Mouse (Mus musculus) T-helper 2 cell (primary cell): ENCODE data around the gene Col4a2.

Experiments
- in situ Hi-C: fragments of 300-600 bp; cut with MboI, MseI; formaldehyde crosslinking; loops from one replicate; pipeline ENCODE4 v1.15.1; 2025; ENCODE audit warnings: high pct_unique_total_duplicates

Col4a2 gene

GRCm38 (mm10) chr8:11357921-11358436, 45.4 kb downstream of the Col4a2 start:
- in situ Hi-C loops: no loop called here

DNA sequence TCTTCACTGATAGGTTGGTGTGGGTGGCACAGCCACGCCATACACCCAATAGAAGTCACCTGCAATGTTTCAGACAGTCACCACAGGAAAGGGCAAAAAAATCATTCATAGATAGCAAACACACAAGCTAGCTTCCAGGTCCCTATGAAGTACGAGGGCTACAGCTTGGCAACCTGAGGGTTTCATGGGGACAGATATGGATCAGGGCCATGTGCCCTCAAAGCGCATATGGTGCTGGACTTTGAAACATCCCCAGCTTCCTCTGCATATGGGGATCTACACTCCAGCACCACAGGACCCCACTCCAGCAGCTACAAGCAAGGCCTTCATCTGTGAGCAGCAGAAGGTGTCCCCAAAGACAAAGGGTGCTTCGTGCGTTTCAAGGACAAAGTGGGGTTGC, 47.2 kb downstream of the Col4a2 start:
- in situ Hi-C loops: no loop called here

- in situ Hi-C loops: no loop called here
These were observed 49.1 kb downstream of the Col4a2 start for GRCm38 (mm10) chr8:11361546-11362277.

DNA sequence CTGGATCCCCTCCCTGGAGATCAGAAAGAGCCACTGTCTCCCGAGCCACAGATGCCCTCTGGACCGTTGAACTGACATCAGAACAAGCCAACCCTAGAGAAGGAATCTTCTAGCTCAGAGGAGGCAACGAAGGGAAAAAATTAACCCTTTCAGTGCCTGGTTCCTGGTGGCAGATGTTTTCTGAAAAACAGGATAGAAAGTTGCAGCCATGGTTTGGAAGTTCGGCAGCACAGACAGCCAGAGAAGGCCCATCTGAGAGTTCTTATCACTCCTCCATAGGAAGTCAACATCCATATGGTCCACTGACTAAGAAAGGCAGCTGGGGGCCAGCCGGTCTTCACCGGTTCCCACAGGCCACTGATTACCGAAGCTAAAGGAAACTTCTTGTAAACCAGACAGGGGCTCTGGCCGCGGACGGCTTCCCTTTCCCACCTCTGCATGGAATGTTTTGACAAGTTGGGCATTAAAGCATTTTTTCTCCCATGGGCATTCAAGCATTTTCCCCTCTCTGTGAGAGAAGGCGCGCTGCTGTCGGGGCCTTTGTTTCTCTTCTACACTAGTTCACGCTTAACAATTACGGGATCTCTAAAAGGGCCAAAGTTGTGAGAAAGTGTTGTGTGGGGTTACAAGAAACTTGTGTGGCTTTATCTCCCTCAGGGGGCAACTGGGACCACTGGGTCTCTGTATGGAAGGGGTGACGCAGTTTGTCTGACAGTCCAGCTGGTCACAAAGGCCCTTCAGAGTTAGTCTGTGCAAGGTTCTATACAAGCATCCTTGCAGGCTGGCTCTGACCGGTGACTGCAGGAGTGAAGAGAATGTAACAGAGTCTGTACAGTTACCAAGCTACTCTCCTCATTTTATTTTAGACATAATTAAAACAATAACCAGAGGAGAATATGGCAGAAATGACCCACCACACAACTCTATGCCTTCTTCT, 49.9 kb downstream of the Col4a2 start:
- in situ Hi-C loops: no loop called here

DNA sequence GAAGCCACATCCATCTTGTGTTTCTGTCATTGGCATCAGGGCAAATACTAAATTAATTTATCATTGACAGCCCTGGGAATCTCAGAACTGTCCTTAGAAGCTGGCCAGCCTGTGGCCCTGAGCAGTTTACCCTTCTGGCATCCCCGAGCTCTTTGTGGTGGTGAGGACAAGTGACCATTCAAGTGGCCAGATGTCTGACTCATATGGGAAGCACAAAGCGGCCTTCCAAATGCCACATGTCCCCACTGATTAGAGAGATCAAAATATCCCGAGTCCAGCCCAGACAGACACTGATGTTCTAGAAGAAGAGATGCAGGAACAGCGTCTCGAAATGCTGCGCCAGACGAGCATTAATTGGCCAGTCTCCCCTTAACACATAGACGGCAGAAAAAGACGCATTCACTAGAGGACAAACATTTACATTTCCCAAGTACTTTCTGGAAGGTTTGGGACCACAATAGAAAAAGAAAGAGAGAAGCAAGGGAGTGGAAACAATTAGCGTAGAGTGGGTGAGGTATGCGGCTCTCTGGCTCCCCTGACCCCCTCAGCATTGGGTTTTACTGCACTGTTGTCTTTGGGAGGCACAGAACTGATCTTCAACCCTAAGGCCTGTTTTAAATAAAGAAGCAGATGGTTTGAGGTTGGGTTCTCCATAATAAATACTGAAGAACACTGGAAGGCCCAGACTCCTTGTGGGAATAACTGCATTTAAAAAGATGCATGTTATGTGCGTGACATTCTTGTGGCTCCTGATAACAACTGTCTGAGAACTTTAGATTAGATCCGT, 50.9 kb downstream of the Col4a2 start:
- in situ Hi-C loops: no loop called here

GRCm38 (mm10) chr8:11366251-11366650, 53.6 kb downstream of the Col4a2 start:
- in situ Hi-C loops: no loop called here

DNA sequence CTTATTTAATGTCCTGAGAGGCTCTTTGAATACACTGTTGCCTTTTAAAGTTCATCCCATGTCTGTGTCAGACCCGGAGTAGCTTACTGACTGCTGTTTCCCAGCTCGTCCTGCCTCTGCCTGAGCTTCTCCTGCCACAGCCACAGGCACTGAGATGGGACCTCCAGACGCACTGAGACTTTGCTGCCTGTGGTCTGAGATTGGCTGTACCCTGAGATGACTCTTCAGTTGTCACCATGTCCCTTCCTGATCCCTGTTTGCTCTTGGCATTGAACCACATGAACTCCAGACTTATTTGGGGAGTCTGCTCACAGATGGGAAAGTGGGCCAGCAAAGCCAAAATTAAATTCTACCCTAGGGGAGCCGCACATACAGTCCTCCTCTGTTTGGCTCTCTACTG, 54.1 kb downstream of the Col4a2 start:
- in situ Hi-C loops: no loop called here

- in situ Hi-C loops: no loop called here
These were observed 55.1 kb downstream of the Col4a2 start for GRCm38 (mm10) chr8:11367670-11368069.

GRCm38 (mm10) chr8:11369526-11370203, 57.1 kb downstream of the Col4a2 start:
- in situ Hi-C loops: no loop called here

GRCm38 (mm10) chr8:11371347-11371746, 58.7 kb downstream of the Col4a2 start:
- in situ Hi-C loops: no loop called here

DNA sequence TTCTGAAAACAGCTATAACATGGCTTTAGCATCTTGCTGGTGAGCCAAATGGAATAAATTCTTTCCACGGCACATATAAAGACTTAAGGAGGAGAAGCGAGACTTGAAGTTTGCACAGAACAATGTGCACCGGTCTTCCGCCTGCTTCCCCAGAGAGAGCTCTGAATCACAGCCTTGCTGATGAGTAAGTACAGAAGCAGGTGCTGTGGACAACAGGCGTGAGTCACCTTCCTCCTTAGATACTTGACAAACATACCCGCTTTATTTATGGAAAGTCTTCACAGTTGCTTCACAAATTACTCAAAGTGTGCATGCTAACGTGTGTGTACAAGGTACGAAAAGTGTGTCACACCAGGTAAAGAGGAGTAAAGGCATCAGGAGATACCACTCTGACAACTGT, 59.5 kb downstream of the Col4a2 start:
- in situ Hi-C loops: no loop called here

DNA sequence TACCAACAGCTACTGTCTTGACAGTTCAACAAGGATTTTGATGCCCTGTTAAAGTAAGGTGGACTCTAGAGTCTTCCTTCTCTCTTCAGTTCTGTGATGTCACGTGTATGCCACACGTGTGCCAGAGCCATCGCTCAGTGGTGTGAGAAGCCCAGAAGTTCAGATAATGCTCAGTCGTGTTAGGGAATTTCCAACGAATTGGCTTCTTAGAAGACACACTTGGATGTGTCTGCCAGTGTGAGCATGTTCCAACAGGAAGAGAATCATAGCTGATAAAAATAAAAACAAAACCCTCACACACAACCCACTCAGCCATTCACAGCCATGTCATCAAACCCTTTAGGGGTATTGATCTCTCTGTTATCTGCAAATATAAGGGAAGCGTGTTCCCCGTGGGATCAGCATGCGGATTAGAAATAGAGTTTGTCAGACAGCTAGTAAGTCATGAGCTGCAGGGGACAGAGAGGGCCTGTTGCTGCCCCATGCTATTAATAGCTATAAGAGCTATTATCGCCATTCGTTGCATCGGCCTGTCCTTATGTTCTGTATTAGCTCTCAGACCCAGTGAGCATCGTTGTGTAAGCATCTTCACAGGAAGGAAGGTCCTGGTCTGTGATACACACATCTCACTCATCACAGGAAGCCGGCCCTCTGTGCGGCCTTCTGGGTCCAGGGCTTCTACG, 61.2 kb downstream of the Col4a2 start:
- in situ Hi-C loops: no loop called here

GRCm38 (mm10) chr8:11374326-11375076, 61.9 kb downstream of the Col4a2 start:
- in situ Hi-C loops: no loop called here

GRCm38 (mm10) chr8:11375749-11376438, 63.3 kb downstream of the Col4a2 start:
- in situ Hi-C loops: no loop called here

- in situ Hi-C loops: no loop called here
These were observed 65.0 kb downstream of the Col4a2 start for GRCm38 (mm10) chr8:11377391-11378210.

DNA sequence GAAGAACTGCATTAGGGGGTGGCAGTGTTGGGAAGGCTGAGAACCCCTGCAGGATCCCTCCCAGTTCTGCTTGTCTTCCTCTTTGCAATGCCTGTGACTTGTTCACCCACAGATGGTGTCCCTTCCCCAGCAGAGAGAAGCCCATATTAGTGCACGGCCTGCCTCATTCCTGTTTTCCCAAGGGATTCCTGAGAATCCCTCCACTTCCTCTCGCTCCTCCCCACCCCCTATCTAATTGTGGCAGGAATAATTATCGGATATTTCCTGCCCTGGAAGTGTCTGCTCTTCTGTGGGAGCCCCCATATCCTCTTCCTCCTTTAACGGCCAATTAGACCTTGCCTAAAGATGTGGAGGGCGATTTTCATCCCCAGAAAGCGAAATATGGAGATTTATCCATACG, 67.0 kb downstream of the Col4a2 start:
- in situ Hi-C loops: no loop called here

DNA sequence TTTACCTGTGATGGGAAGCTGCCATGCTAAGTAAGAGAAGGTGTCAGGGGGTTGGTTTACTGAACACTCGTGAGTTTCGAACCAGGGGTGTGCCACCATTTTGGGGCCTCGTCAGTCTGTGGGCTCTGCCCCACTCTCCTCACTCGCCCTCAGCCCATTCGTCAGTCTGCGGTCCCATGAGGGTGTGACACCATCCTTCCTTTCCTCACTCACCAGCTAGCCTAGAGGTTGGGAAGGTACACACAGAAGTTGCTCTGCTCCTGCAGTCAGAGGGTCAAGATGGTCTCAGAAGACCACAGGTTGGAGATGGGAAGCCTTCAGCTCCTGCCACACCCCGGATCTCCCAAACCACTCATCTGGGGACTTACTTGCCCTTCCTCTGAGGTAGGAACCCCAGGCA, 68.9 kb downstream of the Col4a2 start:
- in situ Hi-C loops: no loop called here

- in situ Hi-C loops: no loop called here
These were observed 69.6 kb downstream of the Col4a2 start for GRCm38 (mm10) chr8:11382059-11382810.
